Mouse (Mus musculus) testis, postnatal 10 days (tissue): Measurements from ENCODE around the gene Cbll1.
"Not testable (repeated sequence)": the region's sequence is repeated elsewhere in the genome, so short reads cannot be mapped to it uniquely, and the experiment has no call there.

Experiments
- DNase-seq: peaks from one replicate; pipeline ENCODE4 v3.0.0; 2021; ENCODE audit warnings: low spot score

Gene Cbll1

GRCm38 (mm10) chr12:31498936-31499313 lies 491 bp downstream of the Cbll1 start:
- DNase-seq: no peak

DNA sequence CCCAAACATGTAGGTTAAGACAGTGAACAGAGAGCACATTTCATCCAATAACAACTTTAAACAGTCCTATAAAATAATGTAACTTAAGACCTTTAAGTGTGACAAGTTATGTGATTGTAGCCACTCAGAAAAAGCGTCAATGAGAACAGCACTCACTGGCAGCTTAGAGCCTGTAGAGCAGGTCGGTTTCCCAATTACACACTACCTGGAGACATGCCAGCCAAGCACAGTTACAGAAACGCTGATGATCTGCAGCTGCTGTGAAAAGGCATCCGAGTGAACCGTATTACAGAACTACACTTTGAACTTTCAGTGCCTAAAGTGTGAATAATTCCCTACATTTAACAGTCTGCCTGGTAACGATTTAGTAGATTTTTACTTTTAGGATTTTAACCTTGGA lies 13.0 kb downstream of the Cbll1 start:
- no peak for DNase-seq

- DNase-seq: not testable (repeated sequence)
Measured at GRCm38 (mm10) chr12:31478182-31478581, 21.2 kb downstream of the Cbll1 start.

GRCm38 (mm10) chr12:31462615-31463014 lies 36.8 kb downstream of the Cbll1 start:
- DNase-seq: no peak

DNA sequence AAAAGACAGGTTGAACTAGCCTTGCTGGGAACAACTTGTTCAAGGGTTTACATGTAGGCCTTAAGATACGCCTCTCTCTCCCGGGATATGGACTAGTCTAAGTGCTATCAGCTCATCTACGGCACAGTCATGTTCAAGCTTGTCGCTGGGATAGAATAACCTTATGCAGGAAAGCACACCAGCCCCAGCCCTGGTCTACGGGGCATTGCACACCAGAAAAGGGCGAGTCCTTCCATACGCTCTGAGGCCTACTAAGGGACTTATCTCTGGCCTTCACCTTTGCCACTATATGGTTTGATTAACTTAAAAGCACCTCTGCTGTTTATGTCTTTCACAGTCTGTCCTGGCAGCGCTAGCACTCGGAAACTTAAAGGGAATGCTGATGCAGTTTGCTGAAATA lies 38.0 kb downstream of the Cbll1 start:
- DNase-seq: no peak

DNA sequence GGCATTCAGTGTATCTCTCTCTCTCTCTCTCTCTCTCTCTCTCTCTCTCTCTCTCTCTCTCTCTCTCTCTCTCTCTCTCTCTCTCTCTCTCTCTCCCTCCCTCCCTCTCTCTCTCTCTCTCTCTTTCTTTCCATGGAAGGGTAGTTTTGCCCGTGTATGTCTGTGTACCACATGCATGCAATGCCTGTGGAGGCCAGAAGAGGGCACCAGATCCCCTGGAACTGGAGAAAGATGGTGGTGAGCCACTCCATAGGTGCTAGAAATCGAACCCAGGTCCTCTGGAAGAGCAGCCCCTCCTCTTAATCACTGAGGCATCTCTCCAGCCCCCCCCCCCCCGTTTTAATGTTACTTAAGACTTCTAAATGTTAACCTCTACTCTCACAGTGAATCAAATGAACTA lies 39.1 kb downstream of the Cbll1 start:
- DNase-seq: not testable (repeated sequence)

DNA sequence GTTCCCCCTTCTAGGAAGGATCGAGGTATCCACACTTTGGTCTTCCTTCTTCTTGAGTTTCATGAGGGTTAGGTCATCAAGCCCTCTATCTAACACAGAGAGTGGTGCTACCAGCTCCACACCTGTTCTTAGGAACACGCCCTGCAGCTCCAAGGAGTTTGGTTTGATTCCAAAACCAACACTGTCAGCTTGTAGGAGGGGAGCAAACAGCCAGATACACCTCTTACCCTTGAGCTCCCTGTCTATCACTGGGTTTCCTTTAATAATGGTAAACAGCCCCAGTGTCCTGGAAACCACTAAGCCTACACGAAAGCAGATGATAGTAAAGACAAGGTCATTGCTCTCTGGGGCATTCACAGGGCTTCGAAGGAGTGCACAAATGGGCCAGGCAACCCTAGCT lies 40.9 kb downstream of the Cbll1 start:
- no peak for DNase-seq

GRCm38 (mm10) chr12:31456271-31456670 lies 43.1 kb downstream of the Cbll1 start:
- no peak for DNase-seq

- no peak for DNase-seq
Measured at GRCm38 (mm10) chr12:31449341-31449740, 50.1 kb downstream of the Cbll1 start.

DNA sequence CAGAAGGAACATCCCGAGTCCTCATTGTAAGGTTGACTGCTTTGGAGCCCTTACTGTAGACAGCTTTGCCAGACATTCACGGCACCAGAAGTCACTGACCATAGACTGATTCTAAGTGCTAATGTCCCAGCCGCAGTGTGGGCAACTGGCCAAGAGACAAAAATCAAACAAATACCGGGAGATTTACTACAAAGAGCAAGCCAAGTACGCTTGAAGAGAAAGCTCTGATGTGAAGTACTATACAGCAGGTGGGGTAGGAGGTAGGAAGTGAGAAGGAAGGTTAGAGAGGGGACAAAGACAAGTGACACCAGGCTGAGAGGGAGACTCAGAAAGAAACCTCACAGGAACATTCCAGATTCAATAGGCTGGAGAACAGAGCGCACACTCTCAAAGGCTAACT lies 54.6 kb downstream of the Cbll1 start:
- DNase-seq: no peak

GRCm38 (mm10) chr12:31444131-31444546 lies 55.3 kb downstream of the Cbll1 start:
- no peak for DNase-seq

- DNase-seq: no peak
Measured at GRCm38 (mm10) chr12:31439612-31440011, 59.8 kb downstream of the Cbll1 start.

DNA sequence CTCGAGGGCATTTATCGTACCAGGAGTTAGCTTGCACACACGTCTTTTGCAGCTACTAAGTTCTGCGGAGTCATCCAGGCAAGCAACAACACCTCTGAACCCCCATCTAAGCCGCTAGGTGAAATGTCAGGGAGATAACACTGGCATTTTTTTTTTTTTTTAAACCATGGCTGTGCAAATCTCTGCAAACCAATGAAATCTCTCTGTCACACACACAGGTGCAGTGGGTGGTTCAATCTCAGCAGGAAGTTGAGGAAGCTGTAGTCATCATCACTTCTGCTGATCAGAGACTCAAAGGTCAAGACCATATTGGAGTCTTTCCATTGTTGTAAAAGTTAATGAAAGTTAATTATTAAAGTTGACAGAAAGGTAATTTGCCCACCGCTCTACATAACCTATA lies 61.6 kb downstream of the Cbll1 start:
- DNase-seq: no peak
